Mouse (Mus musculus): ENCODE measurements around the gene Commd3.

- TF ChIP-seq CTCF (conservative IDR thresholded peaks at IDR 0.05; ENCODE audit: insufficient read depth, insufficient read length, low read depth, low read length) (no peak), POLR2A (IDR thresholded peaks at IDR 0.05; ENCODE audit: low read depth, low read length) (no peak)
These were observed 8.3 kb downstream of the Commd3 start for GRCm38 (mm10) chr2:18680501-18680900.

Data from kidney, adult 2 months (tissue).